Mouse (Mus musculus) gonadal fat pad, adult 2 months (tissue): ENCODE measurements around the gene BC029722. TPM values are rescaled to one million over a fixed set of nuclear protein-coding genes. Genes with fewer than 3 reads are reported as not detected.

ENCODE experiments used
- DNase-seq: peaks from one replicate; pipeline ENCODE4 v3.0.0-alpha.2; 2012; ENCODE audit warnings: low read depth
- polyA plus RNA-seq: library from polyadenylated mRNA; depleted of rRNA; stranded (reverse); fragments of >200 nt; gene quantifications from 2 replicates; pipeline ENCODE4 v1.2.3, GENCODE M21; 2012; rRNA removed

The BC029722 gene
- polyA plus RNA-seq, 1 experiment: 65.8 TPM

DNA sequence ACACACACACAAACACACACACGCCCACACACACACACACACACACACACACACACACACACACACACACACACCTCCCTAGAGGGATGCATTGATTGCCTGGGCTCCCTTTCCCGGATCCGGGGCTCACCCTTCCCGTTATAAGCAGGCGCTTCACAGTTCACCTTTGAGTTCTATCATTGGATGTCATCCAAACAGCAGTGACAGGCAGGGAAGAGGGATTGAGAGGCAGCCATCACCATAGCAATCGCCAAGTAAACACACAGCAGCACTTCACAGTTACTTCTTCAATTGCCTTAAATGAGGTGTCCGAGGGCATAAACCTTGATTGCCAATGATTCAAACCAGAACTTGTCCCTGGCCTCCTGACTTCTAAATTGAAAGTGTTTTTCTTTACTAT lies 40.2 kb downstream of the BC029722 start:
- no peak for DNase-seq

DNA sequence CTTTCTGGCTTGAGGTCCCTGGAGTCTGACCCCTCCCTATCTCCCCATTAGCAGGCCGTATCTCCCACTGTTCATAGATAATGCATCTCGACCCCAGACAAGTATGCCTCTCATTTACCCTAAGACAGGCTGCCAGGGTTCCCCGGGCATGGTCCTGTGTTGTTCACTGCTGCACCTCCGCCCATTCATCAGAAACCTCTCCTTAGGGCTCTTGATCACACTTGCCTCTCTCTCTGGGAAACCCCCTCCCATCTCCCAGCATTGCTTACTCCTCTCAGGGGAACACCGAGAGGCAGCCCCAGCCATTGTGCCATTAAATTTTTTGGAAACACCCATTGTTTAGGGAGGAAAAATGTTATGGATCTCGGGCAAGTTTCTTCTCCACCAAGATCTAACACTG lies 41.2 kb downstream of the BC029722 start:
- DNase-seq: no peak

DNA sequence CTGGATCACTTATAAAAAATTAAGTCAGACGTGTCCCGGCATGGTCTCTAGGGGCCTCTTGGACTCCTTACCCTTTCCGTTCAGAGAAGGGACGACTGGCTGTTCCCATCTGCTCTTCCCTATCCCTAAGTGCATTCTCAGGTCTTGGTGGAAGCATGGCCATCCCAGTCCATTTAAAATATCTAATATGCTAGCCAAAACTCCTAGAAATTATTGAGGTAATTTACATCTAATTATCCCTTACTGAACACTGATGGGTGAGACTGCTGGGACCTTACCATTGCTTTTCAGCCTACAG lies 41.6 kb downstream of the BC029722 start:
- DNase-seq: no peak

DNA sequence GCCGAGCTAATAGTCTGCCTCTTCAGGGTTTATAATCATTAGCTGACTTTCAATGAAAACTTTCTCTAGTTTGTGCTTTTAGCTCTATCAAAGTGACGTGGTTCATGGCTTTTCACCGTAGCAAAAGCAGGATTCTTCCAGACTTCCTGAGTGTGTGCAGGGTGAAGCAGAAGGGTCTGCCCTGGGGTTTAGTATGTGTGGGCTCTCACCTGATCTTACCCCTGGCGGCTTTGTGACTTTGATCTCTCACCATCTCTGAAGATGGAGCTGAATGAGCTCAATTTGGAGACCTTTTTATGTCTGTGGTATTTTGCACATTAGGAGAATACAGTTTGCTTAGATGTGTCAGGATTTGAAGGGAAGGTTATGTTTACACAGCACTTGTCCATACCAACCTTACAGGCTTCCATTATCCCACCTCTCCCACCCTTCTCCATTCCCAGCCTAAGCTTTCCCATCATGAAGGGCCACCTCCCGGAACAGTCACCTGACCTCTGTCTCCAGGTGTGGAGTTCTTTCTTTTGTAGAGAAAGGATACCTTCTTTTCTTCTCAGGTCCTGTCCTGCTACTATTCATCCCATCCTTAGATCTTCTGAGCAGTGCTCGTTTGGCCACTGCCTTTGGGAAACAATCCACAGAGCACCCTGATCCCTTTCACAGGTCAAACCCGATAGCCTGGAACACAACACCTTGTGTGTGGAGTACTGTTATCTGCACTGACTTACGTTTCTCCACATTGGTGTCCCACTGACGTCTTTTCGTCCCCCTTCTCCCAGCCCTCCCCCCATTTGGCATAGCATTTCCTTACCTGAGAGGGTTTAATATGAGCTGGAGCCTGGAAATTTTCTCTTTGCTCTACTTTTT lies 42.2 kb downstream of the BC029722 start:
- DNase-seq: no peak

DNA sequence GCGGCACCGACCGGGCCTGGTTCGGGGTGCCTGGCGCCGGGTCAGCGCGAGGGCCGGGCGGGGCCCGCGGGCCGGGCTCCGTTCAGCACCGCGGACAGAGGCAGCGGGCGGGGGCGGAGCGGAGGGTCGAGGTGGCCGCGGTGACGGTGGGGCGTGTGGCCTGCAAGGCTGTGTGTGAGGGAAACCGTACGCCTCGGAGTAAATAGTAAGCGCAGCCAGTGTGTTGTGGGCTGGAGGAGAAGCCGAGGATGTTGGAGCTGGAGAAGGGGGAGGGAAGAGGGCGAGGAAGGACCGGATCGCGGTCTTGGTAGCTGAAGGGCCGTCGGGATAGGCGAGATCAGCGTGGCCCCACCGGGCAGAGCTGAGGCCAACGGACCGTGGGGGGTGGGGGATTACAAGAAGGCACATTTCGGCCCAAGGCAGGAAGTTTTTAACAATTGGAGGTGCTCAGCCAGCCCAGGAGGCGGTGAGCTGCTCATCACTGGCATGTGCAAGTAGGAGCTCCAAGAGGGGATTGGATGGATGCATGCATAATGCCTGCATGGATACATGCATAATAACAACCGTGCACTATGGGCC lies 43.5 kb downstream of the BC029722 start:
- no peak for DNase-seq

DNA sequence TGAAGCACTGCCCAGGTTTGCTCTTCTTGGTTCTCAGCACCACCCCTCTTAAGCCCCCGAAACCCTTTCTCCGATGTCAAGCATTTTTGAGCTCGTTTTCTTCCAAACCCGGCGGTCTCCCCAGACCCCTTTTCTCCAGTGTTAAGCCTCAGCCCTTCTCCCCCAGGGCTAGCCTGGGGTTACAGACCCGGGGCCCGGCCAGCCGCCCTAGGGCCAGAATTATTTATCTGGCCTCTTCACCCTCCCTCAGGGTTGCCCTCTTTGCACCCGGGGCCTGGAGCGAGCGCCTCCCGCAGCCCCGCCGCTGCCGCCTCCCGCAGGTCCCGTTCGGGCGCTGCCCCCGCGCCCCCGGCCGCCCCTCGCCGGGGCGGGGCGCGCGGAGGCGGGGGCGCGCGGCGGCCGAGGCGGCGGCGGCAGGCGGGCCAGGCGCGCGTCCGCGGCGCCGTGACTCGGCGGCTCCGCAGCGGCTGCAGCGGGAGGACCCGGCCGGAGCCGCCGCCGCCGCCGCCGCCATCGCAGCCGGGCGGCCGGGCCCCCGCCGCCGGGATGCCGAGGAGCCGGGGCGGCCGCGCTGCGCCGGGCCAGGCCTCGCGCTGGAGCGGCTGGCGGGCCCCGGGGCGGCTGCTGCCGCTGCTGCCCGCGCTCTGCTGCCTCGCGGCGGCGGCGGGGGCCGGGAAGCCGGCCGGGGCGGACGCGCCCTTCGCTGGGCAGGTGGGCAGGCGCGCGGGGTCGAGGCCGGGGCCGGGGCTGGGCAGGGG lies 44.1 kb downstream of the BC029722 start, which contains the start of gene Mmp24:
TSS of gene Mmp24 (plus strand) at position 416 of the 758 bp plus-strand sequence.
- no peak for DNase-seq

DNA sequence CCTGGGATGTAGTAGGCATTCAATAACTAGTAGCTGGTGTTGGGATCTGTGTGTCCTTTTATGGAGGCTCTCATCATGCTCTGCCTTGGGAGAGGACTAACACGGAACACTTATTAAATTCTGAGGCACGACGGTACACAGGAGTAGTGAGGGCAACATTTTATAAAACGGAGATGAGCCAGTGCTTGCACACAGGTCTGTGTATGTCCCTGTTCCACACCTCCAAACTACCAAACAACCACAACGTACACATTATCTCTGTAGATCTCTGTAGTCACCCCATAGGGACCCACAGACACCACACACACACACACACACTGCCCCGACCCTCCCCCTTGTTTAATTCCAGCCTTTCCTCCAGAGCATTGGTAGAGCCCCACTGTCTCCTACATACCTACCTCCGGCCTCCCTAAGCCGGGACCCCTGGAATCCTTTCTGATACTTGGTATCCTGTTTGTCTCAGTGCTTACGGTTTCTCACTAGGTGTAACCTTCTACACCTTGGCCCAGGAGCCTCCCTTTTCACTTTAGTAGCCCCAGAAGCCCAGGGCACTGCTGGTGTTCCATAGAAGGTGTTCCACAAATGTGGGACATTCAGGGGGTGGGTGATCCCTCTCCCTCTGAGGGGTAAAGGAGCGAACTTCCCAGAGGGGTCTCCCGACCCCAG lies 44.8 kb downstream of the BC029722 start:
- no peak for DNase-seq

DNA sequence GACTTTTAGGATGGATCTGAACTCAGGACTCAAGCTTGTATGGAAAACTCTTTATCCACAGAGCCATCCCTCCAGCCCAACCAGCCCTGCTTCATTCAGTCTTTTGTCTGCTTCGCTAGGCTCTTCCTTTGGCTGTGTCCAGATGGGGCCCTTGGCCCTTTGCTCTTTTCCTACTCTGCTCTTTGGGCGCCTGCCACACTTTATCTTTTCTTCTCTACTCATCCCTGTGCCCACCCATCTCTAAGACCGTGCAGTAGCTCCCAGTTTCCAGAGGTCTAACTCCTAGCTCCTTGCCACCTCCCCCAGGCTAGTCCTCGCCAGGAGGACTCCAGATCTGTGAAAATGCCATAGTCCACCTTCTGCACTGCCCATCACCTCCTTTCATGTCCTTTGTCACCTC lies 45.6 kb downstream of the BC029722 start:
- DNase-seq: no peak

Other genes with a start within 250 kb of the BC029722 start
- 25.2 and 32.6 TPM in 2 replicates for gene Gss, start 226.6 kb downstream of the BC029722 start, polyA plus RNA-seq
- 0.15 TPM in 1 of 2 replicates, not detected in the other for gene Myh7b, start 208.2 kb downstream of the BC029722 start, polyA plus RNA-seq
- gene Trpc4ap, start 127.0 kb downstream of the BC029722 start, polyA plus RNA-seq: 131 and 141 TPM in 2 replicates
- 55.9 and 67.9 TPM in 2 replicates for gene Edem2, start 90.0 kb downstream of the BC029722 start, polyA plus RNA-seq
- gene Gm17581, start 83.6 kb downstream of the BC029722 start, polyA plus RNA-seq: not detected in 2 replicates
- gene Procr, start 68.3 kb downstream of the BC029722 start, polyA plus RNA-seq: 11.9 TPM in 2 replicates
- 0.09 and 0.13 TPM in 2 replicates for gene Mmp24, start 44.1 kb downstream of the BC029722 start, polyA plus RNA-seq
- gene Eif6, start 7.5 kb upstream of the BC029722 start, polyA plus RNA-seq: 85.8 and 109 TPM in 2 replicates
- not detected in 2 replicates for gene Fam83c, start 15.4 kb upstream of the BC029722 start, polyA plus RNA-seq
- gene Uqcc1, start 110.9 kb upstream of the BC029722 start, polyA plus RNA-seq: 31.7 and 36.7 TPM in 2 replicates
- gene Gm15557, start 121.3 kb upstream of the BC029722 start, polyA plus RNA-seq: not detected in 2 replicates
- gene Gdf5, start 125.9 kb upstream of the BC029722 start, polyA plus RNA-seq: 1.2 and 1.3 TPM in 2 replicates
- 15.1 and 18.4 TPM in 2 replicates for gene Cep250, start 137.0 kb upstream of the BC029722 start, polyA plus RNA-seq
- gene 6430550D23Rik, start 188.6 kb upstream of the BC029722 start, polyA plus RNA-seq: 3.2 and 4.0 TPM in 2 replicates
- gene Ergic3, start 188.6 kb upstream of the BC029722 start, polyA plus RNA-seq: 341 and 349 TPM in 2 replicates
- 4.6 and 6.2 TPM in 2 replicates for gene Fer1l4, start 233.5 kb upstream of the BC029722 start, polyA plus RNA-seq
- gene Spag4, start 245.7 kb upstream of the BC029722 start, polyA plus RNA-seq: 5.9 and 6.1 TPM in 2 replicates